Mouse (Mus musculus) lung, embryonic 16.5 days (tissue): ENCODE measurements around the gene Ssbp2. TPM values are rescaled to one million over a fixed set of nuclear protein-coding genes. Genes with fewer than 3 reads are reported as not detected.

Experiments used
- ATAC-seq: fragments of 200-750 bp; cut with Nextera tagmentation; 2 replicates; pipeline ENCODE4 v1.8.0; 2017; ENCODE audit warnings: low read depth, mild to moderate bottlenecking, moderate library complexity
- H3K27ac ChIP-seq: fragments of 300-500 bp; sonication (generic); 2 replicates; pipeline ENCODE4 v1.5.1; 2014; ENCODE audit warnings: mild to moderate bottlenecking, control low read depth, low read length
- H3K27me3 ChIP-seq: fragments of 300-500 bp; sonication (generic); 2 replicates; pipeline ENCODE4 v1.6.1; 2014; ENCODE audit warnings: low read depth, low read length, mixed read lengths; ENCODE audit not compliant: control insufficient read depth, insufficient read depth
- H3K36me3 ChIP-seq: fragments of 300-500 bp; sonication (generic); 2 replicates; pipeline ENCODE4 v1.6.1; 2014; ENCODE audit warnings: low read length; ENCODE audit not compliant: control insufficient read depth, insufficient read depth
- H3K4me1 ChIP-seq: fragments of 300-500 bp; sonication (generic); replicated peaks from 2 replicates; pipeline ENCODE4 v1.6.1; 2014; ENCODE audit warnings: low read length, mixed read lengths; ENCODE audit not compliant: control insufficient read depth, insufficient read depth
- H3K4me2 ChIP-seq: fragments of 300-500 bp; sonication (generic); 2 replicates; pipeline ENCODE4 v1.6.1; 2014; ENCODE audit warnings: low read depth, low read length, control low read depth
- H3K4me3 ChIP-seq: fragments of 300-500 bp; sonication (generic); 2 replicates; pipeline ENCODE4 v1.5.1; 2014; ENCODE audit warnings: mild to moderate bottlenecking, low read length, control low read depth
- H3K9ac ChIP-seq: fragments of 300-500 bp; sonication (generic); 2 replicates; pipeline ENCODE4 v1.6.1; 2014; ENCODE audit warnings: low read length, control low read depth
- H3K9me3 ChIP-seq: fragments of 300-500 bp; sonication (generic); 2 replicates; pipeline ENCODE4 v1.6.1; 2016; ENCODE audit warnings: low read length; ENCODE audit not compliant: control insufficient read depth
- WGBS: fragments of 180-500 bp; shearing (Covaris S2); extraction: QIAGEN DNeasy Blood & Tissue Kit; methylation state at CpG from one replicate; pipeline ENCODE4 v1.1.7; 2014; 5-methylcytosine and 5-hydroxymethylcytosine counted together
- polyA plus RNA-seq: library from polyadenylated mRNA; unstranded; fragments of >200 nt; fragmentation: Nextera tagmentation; extraction: Ambion mirVana; gene quantifications from 2 replicates; pipeline ENCODE4 v1.2.1, GENCODE M21; 2015

Gene Ssbp2
- polyA plus RNA-seq, 1 experiment from 2014 or later, result 98.6 TPM

DNA sequence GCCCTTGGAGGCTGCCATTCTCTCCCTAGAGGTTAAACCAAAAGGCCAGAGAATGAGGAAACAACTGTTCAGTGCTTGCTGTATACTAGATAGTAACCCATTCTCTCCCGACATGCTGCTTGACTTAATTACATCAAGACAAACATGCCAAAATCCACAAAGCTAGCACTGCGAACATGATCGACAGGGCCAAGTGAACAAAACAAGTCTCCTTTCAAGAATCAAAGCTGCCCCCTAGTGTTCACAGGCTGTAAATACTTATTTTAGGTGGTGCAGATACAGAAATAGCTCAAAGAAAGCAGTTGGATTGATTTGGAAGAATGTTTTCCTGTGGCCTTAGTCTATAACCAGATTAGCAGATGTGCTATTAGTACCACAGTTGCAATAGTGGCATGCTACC lies 236.9 kb downstream of the Ssbp2 start:
- no peak overlapping the region for H3K9ac ChIP-seq
- no peak overlapping the region for H3K27ac ChIP-seq
- no peak overlapping the region for H3K4me2 ChIP-seq
- no peak overlapping the region for H3K4me3 ChIP-seq
- no peak for ATAC-seq
- H3K36me3 ChIP-seq, result no peaks in the 10 kb centered on the region
- no peaks in the 10 kb centered on the region for H3K9me3 ChIP-seq
- peaks cover 4% of the 10 kb centered on the region for H3K4me1 ChIP-seq
- H3K27me3 ChIP-seq, result no peaks in the 10 kb centered on the region
- WGBS, result 21% methylated on average over 3 of the region's 3 CpGs

DNA sequence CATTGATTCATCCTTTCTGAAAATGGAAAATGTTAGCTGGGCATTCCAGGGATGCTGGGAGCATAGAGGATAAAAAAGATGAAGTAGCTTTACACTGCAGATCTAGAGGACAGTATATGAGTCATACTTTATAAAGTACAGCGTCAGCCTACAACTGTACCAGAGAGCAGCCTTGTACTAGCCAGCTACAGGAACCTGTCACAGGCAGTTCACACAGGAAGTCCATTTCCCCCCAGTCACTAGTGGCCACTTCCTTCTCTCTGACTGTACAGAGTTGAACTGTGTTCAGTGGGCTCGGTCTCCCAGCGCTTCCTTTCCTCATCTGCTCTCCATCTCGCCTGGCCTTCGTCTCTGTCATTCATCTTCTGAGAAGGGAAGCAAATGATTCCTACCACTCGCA lies 242.3 kb downstream of the Ssbp2 start:
- Histone ChIP-seq H3K36me3 (no peaks in the 10 kb centered on the region), H3K9ac (no peak overlapping the region), H3K4me3 (no peak overlapping the region), H3K27ac (no peak overlapping the region), H3K27me3 (no peaks in the 10 kb centered on the region), H3K4me2 (no peak overlapping the region), H3K9me3 (no peaks in the 10 kb centered on the region), H3K4me1 (no peaks in the 10 kb centered on the region)
- 50% methylated on average over 6 of the region's 6 CpGs for WGBS
- ATAC-seq, result 0 out of 2 replicates have a peak, but pooled peaks have one; percentile 47

DNA sequence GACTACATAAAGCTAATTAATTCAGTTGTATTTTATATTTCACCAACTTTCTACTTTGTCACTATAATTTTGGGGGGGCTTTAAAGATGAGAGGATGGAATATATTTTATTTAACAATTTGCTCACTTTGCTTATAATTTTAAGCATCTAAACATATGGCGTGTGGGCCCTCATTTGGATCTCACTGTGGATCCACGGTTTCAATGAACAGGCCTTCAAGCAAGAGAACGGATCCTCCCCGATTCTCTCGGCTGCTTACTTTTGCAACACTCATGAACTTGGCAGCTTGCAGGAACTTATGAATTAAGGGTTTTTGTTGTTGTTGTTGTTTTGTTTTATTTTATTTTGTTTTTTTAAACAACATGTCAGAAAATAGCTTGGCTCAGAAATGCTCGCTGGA lies 259.4 kb downstream of the Ssbp2 start:
- no peak overlapping the region for H3K9ac ChIP-seq
- H3K4me3 ChIP-seq, result no peak overlapping the region
- WGBS, result 91% methylated on average over 6 of the region's 6 CpGs
- H3K4me1 ChIP-seq, result no peaks in the 10 kb centered on the region
- no peak for ATAC-seq
- H3K4me2 ChIP-seq, result no peak overlapping the region
- no peaks in the 10 kb centered on the region for H3K9me3 ChIP-seq
- no peaks in the 10 kb centered on the region for H3K27me3 ChIP-seq
- H3K27ac ChIP-seq, result no peak overlapping the region
- H3K36me3 ChIP-seq, result no peaks in the 10 kb centered on the region

DNA sequence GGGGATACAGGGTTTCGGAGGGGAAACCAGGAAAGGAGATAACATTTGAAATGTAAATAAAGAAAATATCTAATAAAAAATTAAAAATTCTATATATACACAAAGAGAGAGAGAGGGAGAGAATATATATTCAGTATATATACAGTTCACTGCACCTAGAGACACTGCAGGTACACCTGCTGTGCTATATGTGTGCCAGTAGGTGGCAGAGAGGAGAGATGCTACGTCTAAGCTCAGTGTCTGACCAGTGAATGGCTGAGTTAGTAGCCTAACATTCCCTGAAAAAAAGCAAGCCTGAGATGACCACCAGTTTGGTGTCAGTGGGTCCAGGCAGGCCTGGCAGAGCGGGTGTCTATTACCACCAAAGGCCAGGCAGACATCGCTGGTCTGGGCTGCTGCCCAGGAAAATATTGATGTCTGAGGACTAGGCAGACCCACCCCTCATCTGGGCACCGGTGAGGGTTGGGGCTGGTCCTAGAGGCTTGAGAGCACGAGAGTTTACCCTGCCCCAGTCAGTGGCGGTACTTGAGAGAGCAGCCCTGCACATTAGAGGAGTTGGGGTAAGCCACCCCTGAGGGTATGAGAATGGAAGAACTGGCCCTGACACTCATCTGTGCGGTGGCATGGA lies 263.1 kb downstream of the Ssbp2 start:
- Histone ChIP-seq H3K9me3 (no peaks in the 10 kb centered on the region), H3K4me3 (no peak overlapping the region), H3K4me2 (no peak overlapping the region), H3K27me3 (no peaks in the 10 kb centered on the region), H3K27ac (no peak overlapping the region), H3K4me1 (no peaks in the 10 kb centered on the region), H3K9ac (no peak overlapping the region), H3K36me3 (no peaks in the 10 kb centered on the region)
- ATAC-seq, result no peak; the same call in 1 of the 2 replicates
- 62% methylated on average over 8 of the region's 8 CpGs for WGBS

DNA sequence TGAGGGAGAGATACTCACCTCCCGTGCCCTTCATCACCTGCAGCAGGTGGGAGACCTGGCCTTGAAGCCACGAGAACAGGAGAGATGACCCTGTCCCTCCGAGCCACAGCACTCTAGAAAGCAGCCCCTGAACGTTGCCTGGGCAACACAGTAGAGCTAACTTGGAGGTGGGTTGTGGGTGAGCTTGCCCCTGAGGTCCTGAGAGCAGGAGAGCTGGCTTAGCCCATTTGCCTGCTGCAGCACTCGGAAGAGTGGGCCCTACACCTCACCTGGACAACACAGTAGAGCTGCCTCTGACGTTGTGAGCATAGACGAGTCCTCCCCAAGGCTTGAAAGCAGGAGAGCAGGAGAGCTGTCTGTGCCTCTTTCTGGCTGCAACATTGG lies 263.6 kb downstream of the Ssbp2 start:
- Histone ChIP-seq H3K4me1 (no peaks in the 10 kb centered on the region), H3K27me3 (no peaks in the 10 kb centered on the region), H3K36me3 (no peaks in the 10 kb centered on the region), H3K27ac (no peak overlapping the region), H3K4me2 (no peak overlapping the region), H3K9me3 (no peaks in the 10 kb centered on the region), H3K4me3 (no peak overlapping the region), H3K9ac (no peak overlapping the region)
- no peak for ATAC-seq
- 69% methylated on average over 7 of the region's 7 CpGs for WGBS

DNA sequence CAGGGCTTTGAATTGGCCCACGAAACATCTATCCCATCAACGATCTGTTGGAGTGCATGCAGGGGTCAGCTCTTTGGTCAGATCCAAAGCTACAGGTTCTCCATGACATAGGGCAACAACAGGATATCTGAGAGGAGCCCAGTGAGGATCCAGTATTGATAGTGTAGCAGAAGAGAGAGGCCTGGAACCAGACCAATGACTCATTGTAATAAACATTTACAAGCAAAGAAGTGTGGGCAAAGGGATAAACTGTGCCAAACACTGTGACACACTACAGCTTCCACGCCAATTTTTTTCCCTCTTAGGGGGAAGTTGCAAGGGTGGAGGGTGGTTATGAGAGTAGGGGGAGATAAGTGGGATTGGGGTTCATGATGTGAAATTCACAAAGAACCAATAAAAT lies 264.1 kb downstream of the Ssbp2 start:
- Histone ChIP-seq H3K9ac (no peak overlapping the region), H3K36me3 (no peaks in the 10 kb centered on the region), H3K4me3 (no peak overlapping the region), H3K4me2 (no peak overlapping the region), H3K4me1 (no peaks in the 10 kb centered on the region), H3K27me3 (no peaks in the 10 kb centered on the region), H3K9me3 (no peaks in the 10 kb centered on the region), H3K27ac (no peak overlapping the region)
- ATAC-seq, result no peak
- WGBS, result 66% methylated on average over 3 of the region's 3 CpGs

DNA sequence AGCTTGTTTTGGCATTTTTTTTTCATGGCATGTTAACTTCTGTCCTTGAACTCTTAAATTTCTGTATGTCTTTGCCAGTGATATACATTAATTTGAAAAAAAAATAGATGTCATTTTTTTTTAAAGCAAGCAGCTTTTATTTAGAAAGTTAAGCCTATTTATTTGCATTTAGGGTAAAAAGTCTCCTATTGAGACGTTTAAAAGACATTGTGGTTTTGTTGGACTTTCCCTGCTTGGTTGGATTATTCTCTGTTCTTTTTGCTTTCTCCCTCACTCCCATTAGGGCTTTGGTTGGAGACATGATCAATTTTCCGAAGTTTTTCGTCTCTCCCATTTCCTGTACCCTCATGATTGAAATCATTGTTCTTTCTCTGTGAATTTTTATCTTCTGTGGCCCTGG lies 265.0 kb downstream of the Ssbp2 start:
- no peak overlapping the region for H3K9ac ChIP-seq
- H3K4me1 ChIP-seq, result no peaks in the 10 kb centered on the region
- H3K27me3 ChIP-seq, result no peaks in the 10 kb centered on the region
- ATAC-seq, result no peak
- H3K9me3 ChIP-seq, result no peaks in the 10 kb centered on the region
- H3K36me3 ChIP-seq, result no peaks in the 10 kb centered on the region
- WGBS, result 56% methylated on average over 3 of the region's 3 CpGs
- no peak overlapping the region for H3K27ac ChIP-seq
- no peak overlapping the region for H3K4me3 ChIP-seq
- no peak overlapping the region for H3K4me2 ChIP-seq

DNA sequence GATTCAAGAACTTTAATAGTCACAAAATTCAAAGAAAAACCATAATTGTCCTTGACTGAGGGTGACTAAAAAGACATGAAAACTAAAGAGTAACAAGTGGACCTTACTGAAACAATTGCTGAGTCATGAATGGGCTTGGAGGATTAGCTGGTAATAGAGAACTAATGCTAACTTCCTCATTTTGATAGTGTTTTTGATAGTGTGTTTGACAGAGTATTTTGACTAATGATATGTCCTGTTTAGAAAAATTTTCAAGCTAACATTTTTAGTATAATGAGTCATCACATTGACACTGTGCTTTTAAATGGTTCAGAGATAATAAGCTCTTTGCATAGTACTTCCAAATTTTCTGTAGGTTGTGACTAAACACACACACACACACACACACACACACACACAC lies 267.8 kb downstream of the Ssbp2 start:
- Histone ChIP-seq H3K36me3 (no peaks in the 10 kb centered on the region), H3K4me3 (no peak overlapping the region), H3K9ac (no peak overlapping the region), H3K27me3 (no peaks in the 10 kb centered on the region), H3K9me3 (no peaks in the 10 kb centered on the region), H3K27ac (no peak overlapping the region), H3K4me1 (no peaks in the 10 kb centered on the region), H3K4me2 (no peak overlapping the region)
- no peak for ATAC-seq

DNA sequence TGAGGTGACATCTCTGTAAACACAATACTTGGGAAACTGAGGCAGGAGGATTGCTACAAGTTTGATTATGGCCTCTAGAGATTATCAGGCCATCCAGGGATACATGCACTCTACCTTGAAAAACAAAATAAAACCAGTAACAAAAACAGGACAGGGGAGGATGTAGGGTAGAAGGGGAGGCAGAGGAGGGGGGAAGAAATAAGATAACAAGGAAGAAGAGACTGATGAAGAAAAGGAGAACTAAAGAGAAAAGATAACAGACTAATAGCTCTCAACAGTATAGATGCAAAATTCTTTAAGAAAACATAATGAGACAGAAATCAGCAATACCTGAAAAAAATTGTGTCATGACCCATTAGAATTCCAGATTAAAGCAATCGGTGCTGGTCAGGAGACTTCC lies 277.1 kb downstream of the Ssbp2 start:
- ATAC-seq, result no peak
- no peak overlapping the region for H3K4me2 ChIP-seq
- peaks cover 8% of the 10 kb centered on the region; the same call in 1 of the 2 replicates for H3K4me1 ChIP-seq
- H3K4me3 ChIP-seq, result no peak overlapping the region
- H3K9ac ChIP-seq, result no peak overlapping the region
- no peak overlapping the region for H3K27ac ChIP-seq
- no peaks in the 10 kb centered on the region for H3K9me3 ChIP-seq
- peaks cover 7% of the 10 kb centered on the region; the same call in 1 of the 2 replicates for H3K27me3 ChIP-seq
- no peaks in the 10 kb centered on the region for H3K36me3 ChIP-seq
- 85% methylated on average over 1 of the region's 1 CpGs for WGBS

DNA sequence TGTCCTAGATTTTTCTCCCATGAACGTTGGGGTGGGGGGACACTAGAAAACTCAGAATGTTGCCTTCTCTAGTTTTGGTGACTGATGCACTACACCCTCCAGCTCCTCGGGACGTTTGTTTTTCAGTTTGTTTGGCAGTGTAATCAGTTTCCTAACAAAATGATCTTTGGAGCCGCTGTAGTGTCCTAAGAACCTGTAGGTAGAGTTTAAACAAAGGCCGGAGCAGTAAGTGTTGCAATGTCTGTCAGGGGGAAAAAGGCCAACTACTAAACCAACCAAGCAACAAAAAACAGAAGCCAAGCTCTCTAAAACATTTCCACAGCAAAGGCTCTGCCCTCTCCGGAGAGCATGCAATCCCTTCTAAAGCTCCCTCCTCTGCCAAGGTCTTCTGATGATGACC lies 280.8 kb downstream of the Ssbp2 start:
- H3K36me3 ChIP-seq, result no peaks in the 10 kb centered on the region
- peak overlapping the region; percentile 49 for H3K4me3 ChIP-seq
- no peak for ATAC-seq
- WGBS, result 48% methylated on average over 6 of the region's 6 CpGs
- H3K9ac ChIP-seq, result no peak overlapping the region
- no peaks in the 10 kb centered on the region for H3K9me3 ChIP-seq
- peaks cover 8% of the 10 kb centered on the region; the same call in 1 of the 2 replicates for H3K4me1 ChIP-seq
- H3K27ac ChIP-seq, result no peak overlapping the region
- peak overlapping the region; percentile 86 for H3K4me2 ChIP-seq
- peaks cover 7% of the 10 kb centered on the region; the same call in 1 of the 2 replicates for H3K27me3 ChIP-seq
